Comparison of ENCODE assay signal across 7 mouse cellular contexts in the genomic region with DNA sequence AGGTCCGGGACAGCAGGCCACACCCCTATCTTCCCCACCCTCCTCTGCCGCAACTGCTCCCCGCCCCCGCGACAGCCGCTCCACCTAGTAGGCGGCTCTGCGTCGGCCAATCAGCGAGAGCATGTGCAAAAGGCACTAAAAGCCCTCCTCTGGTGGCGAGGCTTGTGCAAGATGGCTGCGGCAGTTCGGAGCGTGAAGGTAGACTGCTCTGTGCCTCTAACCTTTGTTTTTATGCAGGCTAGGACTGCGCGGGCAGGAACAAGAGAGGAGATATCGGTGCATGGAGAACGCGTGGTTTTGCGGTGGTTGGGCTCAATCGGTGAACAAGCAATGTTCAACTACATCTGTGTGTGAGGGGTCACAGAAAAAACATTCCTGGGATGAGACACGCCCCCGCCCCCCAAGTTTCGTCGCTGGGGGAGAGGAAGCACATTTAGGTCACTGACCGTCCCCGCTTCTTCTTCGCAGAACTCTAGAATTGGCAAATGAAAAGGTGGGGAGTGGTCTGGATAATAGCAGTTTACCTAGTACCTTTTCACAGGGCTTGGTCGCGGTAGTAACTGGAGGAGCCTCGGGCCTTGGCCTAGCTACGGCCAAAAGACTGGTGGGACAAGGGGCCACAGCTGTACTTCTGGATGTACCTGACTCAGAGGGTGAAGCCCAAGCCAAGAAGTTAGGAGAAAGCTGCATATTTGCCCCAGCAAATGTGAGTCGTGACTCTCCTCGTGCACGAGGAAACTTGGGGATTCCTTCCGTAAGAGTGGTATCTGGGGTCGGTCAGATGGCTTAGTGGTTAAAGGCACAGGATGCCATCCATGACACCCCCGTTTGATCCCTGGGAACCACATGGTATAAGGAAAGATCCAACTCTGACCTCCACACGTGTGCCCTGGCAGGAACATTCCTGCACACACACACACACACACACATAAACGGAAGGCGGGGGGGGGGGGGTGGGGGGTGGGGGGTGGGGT. TPM values are rescaled to one million over a fixed set of nuclear protein-coding genes. Genes with fewer than 3 reads are reported as not detected.
DNase-seq lines count a peak whose midpoint lies in the region; ATAC-seq lines count a peak whose summit lies in the region.

A gene (plus strand): TSS at position 109 of the 974 bp plus-strand sequence.

- H3K36me3 ChIP-seq in limb, embryonic 10.5 days: peaks cover 40% of the 10 kb centered on the region
- H3K36me3 ChIP-seq in midbrain, embryonic 13.5 days: peaks cover 8% of the 10 kb centered on the region; the same call in 1 of the 2 replicates

- H3K4me1 ChIP-seq in limb, embryonic 10.5 days: no peaks in the 10 kb centered on the region
- H3K4me1 ChIP-seq in midbrain, embryonic 13.5 days (replicated peaks): no peaks in the 10 kb centered on the region

- peaks cover 100% of the 10 kb centered on the region for H3K27me3 ChIP-seq in limb, embryonic 10.5 days (ENCODE audit: low read depth, poor library complexity, severe bottlenecking)
- H3K27me3 ChIP-seq in midbrain, embryonic 13.5 days: peaks cover 87% of the 10 kb centered on the region

- peak within 1 kb of the TSS; percentile 59 for H3K4me3 ChIP-seq in limb, embryonic 10.5 days
- peak within 1 kb of the TSS; percentile 50 for H3K4me3 ChIP-seq in midbrain, embryonic 13.5 days (replicated peaks)

- H3K9me3 ChIP-seq in limb, embryonic 10.5 days (replicated peaks): no peaks in the 10 kb centered on the region
- no peaks in the 10 kb centered on the region for H3K9me3 ChIP-seq in midbrain, embryonic 13.5 days

- peak within 1 kb of the TSS; percentile 69 for H3K4me2 ChIP-seq in midbrain, embryonic 13.5 days (replicated peaks)

- peak within 1 kb of the TSS; percentile 56 for H3K9ac ChIP-seq in midbrain, embryonic 13.5 days (replicated peaks)

- 15% methylated on average over 41 of the region's 41 CpGs for WGBS in limb, embryonic 10.5 days
- WGBS in midbrain, embryonic 13.5 days: 24% methylated on average over 41 of the region's 41 CpGs

- ATAC-seq in midbrain, embryonic 13.5 days: peak; percentile 97

- H3K27ac ChIP-seq in limb, embryonic 10.5 days: peak within 1 kb of the TSS; percentile 80
- H3K27ac ChIP-seq in midbrain, embryonic 13.5 days: peak within 1 kb of the TSS; percentile 30; the same call in 1 of the 2 replicates

- DNase-seq in adrenal gland, adult 8-10 months: peak; percentile 82
- peak; percentile 79 for DNase-seq in embryo, embryonic 9.5 days (ENCODE audit: extremely low spot score)
- no peak for DNase-seq in gonadal fat pad, adult 2 months (ENCODE audit: low read depth)
- peak; percentile 87 for DNase-seq in kidney, adult 11 months
- peak; percentile 78 for DNase-seq in limb, embryonic 10.5 days (ENCODE audit: low spot score)
- peak; percentile 69 for DNase-seq in spleen, adult 12 weeks (ENCODE audit: low spot score)

RNA-seq across cellular contexts. Expression of the gene that starts here (rescaled TPM):
- 100 to 1,000 TPM; 133 to 152 (median 147) TPM for total RNA-seq in adrenal gland, adult 8-10 months (2022)
- 80.2 and 95.4 TPM in 2 replicates for polyA plus RNA-seq in gonadal fat pad, adult 2 months (2012; rRNA removed)
- 256 and 258 TPM in 2 replicates for polyA plus RNA-seq in limb, embryonic 10.5 days (2016; fragmentation: Nextera tagmentation; extraction: Ambion mirVana)
- polyA plus RNA-seq in midbrain, embryonic 13.5 days (2015; fragmentation: Nextera tagmentation; extraction: Ambion mirVana): 119 and 128 TPM in 2 replicates
